Mouse (Mus musculus) E14TG2a.4 (cell line): ENCODE data around the gene Abr.

Source experiments
- CTCF ChIP-seq: conservative IDR thresholded peaks from 2 replicates; pipeline ENCODE4 v1.5.1; 2014; ENCODE audit warnings: low read length
- NANOG ChIP-seq: IDR thresholded peaks from 2 replicates; pipeline ENCODE4 v1.6.1; 2014; ENCODE audit warnings: borderline replicate concordance, low read length, mixed read lengths

GRCm38 (mm10) chr11:76388711-76389110, 233.4 kb downstream of the Abr start:
- TF ChIP-seq CTCF (no peak), NANOG (no peak)
